Comparison of ENCODE assay signal across 8 mouse cellular contexts in the genomic region with DNA sequence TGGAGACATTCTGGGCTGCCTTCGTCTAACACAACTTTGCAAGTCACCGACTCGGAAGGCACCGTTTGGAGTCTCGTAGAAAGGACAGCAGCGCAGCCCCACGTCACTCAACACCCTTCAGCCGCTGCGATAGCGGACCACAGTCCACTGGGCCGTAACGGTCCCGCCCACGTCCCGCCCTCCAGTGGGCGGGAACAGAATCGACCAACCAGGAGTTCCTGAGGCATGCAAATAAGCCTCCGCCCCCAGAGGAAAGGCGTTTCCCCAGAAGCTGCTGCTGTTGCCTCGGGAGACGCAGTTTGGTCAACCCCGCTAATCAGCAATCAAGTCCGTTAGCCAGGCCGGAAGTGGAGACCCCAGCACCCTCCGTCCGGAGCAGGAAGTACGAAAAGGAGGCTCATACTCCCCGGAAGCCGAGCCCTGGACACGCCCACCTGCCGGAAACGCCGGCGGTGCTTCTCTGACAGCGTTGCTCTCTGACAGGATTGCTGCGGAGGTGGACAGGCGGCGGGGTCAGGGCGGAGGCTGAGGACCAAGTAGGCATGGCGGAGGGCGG. TPM values are rescaled to one million over a fixed set of nuclear protein-coding genes. Genes with fewer than 3 reads are reported as not detected.
A peak's percentile ranks its signal among the peaks of the same experiment; 100 is the strongest.
DNase-seq lines count a peak whose midpoint lies in the region; ATAC-seq and TF ChIP-seq lines count a peak whose summit lies in the region.

A gene (plus strand): TSS at position 274 of the 556 bp plus-strand sequence.

- WGBS in embryonic facial prominence, embryonic 13.5 days: under 1% methylated on average over 41 of the region's 41 CpGs
- WGBS in kidney, adult 2 months: under 1% methylated on average over 41 of the region's 41 CpGs
- WGBS in limb, embryonic 12.5 days: under 1% methylated on average over 40 of the region's 41 CpGs
- under 1% methylated on average over 41 of the region's 41 CpGs for WGBS in midbrain, embryonic 15.5 days
- under 1% methylated on average over 41 of the region's 41 CpGs for WGBS in spleen, adult 2 months

- peak within 1 kb of the TSS; percentile 99 for H3K4me2 ChIP-seq in embryonic facial prominence, embryonic 13.5 days
- H3K4me2 ChIP-seq in limb, embryonic 12.5 days: peak within 1 kb of the TSS; percentile 98
- peak within 1 kb of the TSS; percentile 97 for H3K4me2 ChIP-seq in midbrain, embryonic 15.5 days

- H3K9ac ChIP-seq in embryonic facial prominence, embryonic 13.5 days: peak within 1 kb of the TSS; percentile 82
- peak within 1 kb of the TSS; percentile 63 for H3K9ac ChIP-seq in limb, embryonic 12.5 days (replicated peaks)
- peak within 1 kb of the TSS; percentile 86 for H3K9ac ChIP-seq in midbrain, embryonic 15.5 days

- H3K9me3 ChIP-seq in embryonic facial prominence, embryonic 13.5 days: no peaks in the 10 kb centered on the region
- no peaks in the 10 kb centered on the region for H3K9me3 ChIP-seq in limb, embryonic 12.5 days
- H3K9me3 ChIP-seq in midbrain, embryonic 15.5 days: no peaks in the 10 kb centered on the region

- no peak for TF ChIP-seq CTCF in kidney, adult 2 months (conservative IDR thresholded peaks at IDR 0.05; ENCODE audit: insufficient read depth, insufficient read length, low read depth, low read length)
- no peak for TF ChIP-seq CTCF in spleen, adult 2 months (IDR thresholded peaks at IDR 0.05; ENCODE audit: extremely low read depth, insufficient read depth, insufficient read length, insufficient replicate concordance)

- peak; percentile 97 for DNase-seq in 3134 (ENCODE audit: extremely low read depth, insufficient read length, low spot score)
- peak; percentile 96 for DNase-seq in adrenal gland, postnatal 36 days
- peak; percentile 96 to 98 for DNase-seq in heart, adult 18-20 months
- peak; percentile 98 for DNase-seq in kidney, adult 2 months
- DNase-seq in spleen, adult 2 months (ENCODE audit: low read depth in 1 of 2, low spot score in 2 of 2): peak; percentile 92 to 97

- peak within 1 kb of the TSS; percentile 81 for H3K4me3 ChIP-seq in embryonic facial prominence, embryonic 13.5 days
- H3K4me3 ChIP-seq in kidney, adult 2 months (ENCODE audit: insufficient read depth, low read depth, low read length): peak within 1 kb of the TSS; percentile 78
- H3K4me3 ChIP-seq in limb, embryonic 12.5 days (replicated peaks): peak within 1 kb of the TSS; percentile 76
- peak within 1 kb of the TSS; percentile 97 for H3K4me3 ChIP-seq in midbrain, embryonic 15.5 days
- peak within 1 kb of the TSS; percentile 78 for H3K4me3 ChIP-seq in spleen, adult 2 months (ENCODE audit: extremely low read depth, insufficient read depth, insufficient read length)

- TF ChIP-seq POLR2A in kidney, adult 2 months (IDR thresholded peaks at IDR 0.05; ENCODE audit: low read depth, low read length): peak; percentile 67
- peak; percentile 35; the same call in 1 of the 2 replicates for TF ChIP-seq POLR2A in spleen, adult 2 months (IDR thresholded peaks at IDR 0.05; ENCODE audit: low read depth, low read length)

- ATAC-seq in embryonic facial prominence, embryonic 13.5 days (ENCODE audit: insufficient number of reproducible peaks, insufficient read depth, low FRiP score, low TSS enrichment, low read depth): peak; percentile 88
- peak; percentile 96 for ATAC-seq in limb, embryonic 12.5 days (ENCODE audit: insufficient number of reproducible peaks, insufficient read depth, low FRiP score, low TSS enrichment, low read depth)
- ATAC-seq in midbrain, embryonic 15.5 days (replicated peaks): peak; percentile 98

- H3K36me3 ChIP-seq in embryonic facial prominence, embryonic 13.5 days: peaks cover 9% of the 10 kb centered on the region
- no peaks in the 10 kb centered on the region for H3K36me3 ChIP-seq in kidney, adult 2 months (ENCODE audit: control insufficient read depth, insufficient read depth, low read length)
- peaks cover 8% of the 10 kb centered on the region for H3K36me3 ChIP-seq in limb, embryonic 12.5 days
- no peaks in the 10 kb centered on the region for H3K36me3 ChIP-seq in midbrain, embryonic 15.5 days (replicated peaks)
- H3K36me3 ChIP-seq in spleen, adult 2 months (ENCODE audit: control insufficient read depth, insufficient read depth, low read length): no peaks in the 10 kb centered on the region; the same call in 1 of the 2 replicates

- peaks cover 44% of the 10 kb centered on the region for H3K27me3 ChIP-seq in embryonic facial prominence, embryonic 13.5 days
- H3K27me3 ChIP-seq in kidney, adult 2 months (replicated peaks; ENCODE audit: control insufficient read depth, insufficient read depth, low read length): no peaks in the 10 kb centered on the region
- H3K27me3 ChIP-seq in limb, embryonic 12.5 days: peaks cover 48% of the 10 kb centered on the region
- peaks cover 6% of the 10 kb centered on the region; the same call in 1 of the 2 replicates for H3K27me3 ChIP-seq in midbrain, embryonic 15.5 days (replicated peaks)
- no peaks in the 10 kb centered on the region for H3K27me3 ChIP-seq in spleen, adult 2 months (ENCODE audit: control insufficient read depth, insufficient read depth, low read length)

- peaks cover 22% of the 10 kb centered on the region for H3K4me1 ChIP-seq in embryonic facial prominence, embryonic 13.5 days
- H3K4me1 ChIP-seq in kidney, adult 2 months (ENCODE audit: control insufficient read depth, insufficient read depth, low read length): peaks cover 8% of the 10 kb centered on the region; the same call in 1 of the 2 replicates
- peaks cover 12% of the 10 kb centered on the region for H3K4me1 ChIP-seq in limb, embryonic 12.5 days (replicated peaks)
- H3K4me1 ChIP-seq in midbrain, embryonic 15.5 days: peaks cover 23% of the 10 kb centered on the region
- H3K4me1 ChIP-seq in spleen, adult 2 months (ENCODE audit: control insufficient read depth, insufficient read depth, insufficient read length): peaks cover 4% of the 10 kb centered on the region; the same call in 1 of the 2 replicates

- no peak within 1 kb of the TSS for H3K27ac ChIP-seq in embryonic facial prominence, embryonic 13.5 days
- H3K27ac ChIP-seq in kidney, adult 2 months (ENCODE audit: insufficient read depth, low read depth, low read length): peak within 1 kb of the TSS; percentile 19; the same call in 1 of the 2 replicates
- no peak within 1 kb of the TSS; the same call in 1 of the 2 replicates for H3K27ac ChIP-seq in limb, embryonic 12.5 days
- H3K27ac ChIP-seq in midbrain, embryonic 15.5 days: peak within 1 kb of the TSS; percentile 74
- peak within 1 kb of the TSS; percentile 49; the same call in 1 of the 2 replicates for H3K27ac ChIP-seq in spleen, adult 2 months (ENCODE audit: insufficient read depth, low read length)

RNA-seq across cellular contexts. Expression of the gene that starts here (rescaled TPM):
- 10 to 100 TPM; 22.4 to 25.9 TPM for total RNA-seq in adrenal gland, postnatal 36 days (2021)
- polyA plus RNA-seq in embryonic facial prominence, embryonic 13.5 days (2015; fragmentation: Nextera tagmentation; extraction: Ambion mirVana): 5.2 and 5.3 TPM in 2 replicates
- total RNA-seq in heart, adult 18-20 months (2021): 10 to 100 TPM; 22.4 to 26.0 TPM
- 7.3 and 7.6 TPM in 2 replicates for polyA plus RNA-seq in kidney, adult 2 months (2012; rRNA removed)
- polyA plus RNA-seq in limb, embryonic 12.5 days (2016; fragmentation: Nextera tagmentation; extraction: Ambion mirVana): 6.6 and 9.3 TPM in 2 replicates
- 11.8 and 12.5 TPM in 2 replicates for polyA plus RNA-seq in midbrain, embryonic 15.5 days (2015; fragmentation: Nextera tagmentation; extraction: Ambion mirVana)
- 9.8 and 15.9 TPM in 2 replicates for polyA plus RNA-seq in spleen, adult 2 months (2012; rRNA removed)

Comparison
In these comparisons a context has a peak if more than half of its experiments do, and no peak if none do; other contexts are left out.
1. H3K27ac ChIP-seq: peak in kidney, adult 2 months (single experiment), midbrain, embryonic 15.5 days (single experiment) and spleen, adult 2 months (single experiment); none in embryonic facial prominence, embryonic 13.5 days (single experiment) and limb, embryonic 12.5 days (single experiment).
2. Peak in every context shown above with its lines, with median percentiles within 50 percentile points of each other: DNase-seq, ATAC-seq, H3K4me2 ChIP-seq, H3K4me3 ChIP-seq and H3K9ac ChIP-seq.